Mouse (Mus musculus) hindbrain, embryonic 14.5 days (tissue): Measurements from ENCODE around the gene Epb41l1. TPM values are rescaled to one million over a fixed set of nuclear protein-coding genes. Genes with fewer than 3 reads are reported as not detected.
"Not testable (repeated sequence)": the region's sequence is repeated elsewhere in the genome, so short reads cannot be mapped to it uniquely, and the experiment has no call there.

ENCODE experiments used
- ATAC-seq: fragments of 200-750 bp; cut with Nextera tagmentation; 2 replicates; pipeline ENCODE4 v1.8.0; 2017; ENCODE audit warnings: moderate number of reproducible peaks, mild to moderate bottlenecking, moderate TSS enrichment, moderate library complexity; ENCODE audit not compliant: low FRiP score
- DNase-seq: peaks from one replicate; pipeline ENCODE4 v3.0.0-alpha.2; 2015; ENCODE audit warnings: low spot score
- H3K27ac ChIP-seq: fragments of 300-500 bp; sonication (generic); 2 replicates; pipeline ENCODE4 v1.5.1; 2014; ENCODE audit warnings: mild to moderate bottlenecking, moderate library complexity
- H3K27me3 ChIP-seq: fragments of 300-500 bp; sonication (generic); 2 replicates; pipeline ENCODE4 v1.6.1; 2014; ENCODE audit warnings: mild to moderate bottlenecking, low read length, mixed read lengths; ENCODE audit not compliant: control insufficient read depth, insufficient read depth
- H3K36me3 ChIP-seq: fragments of 300-500 bp; sonication (generic); replicated peaks from 2 replicates; pipeline ENCODE4 v1.6.1; 2014; ENCODE audit not compliant: control insufficient read depth, insufficient read depth
- H3K4me1 ChIP-seq: fragments of 300-500 bp; sonication (generic); replicated peaks from 2 replicates; pipeline ENCODE4 v1.6.1; 2014; ENCODE audit warnings: antibody characterized with exemption, low read length, mixed read lengths; ENCODE audit not compliant: control insufficient read depth, insufficient read depth
- H3K4me2 ChIP-seq: fragments of 300-500 bp; sonication (generic); replicated peaks from 2 replicates; pipeline ENCODE4 v1.6.1; 2014; ENCODE audit warnings: mild to moderate bottlenecking, moderate library complexity
- H3K4me3 ChIP-seq: fragments of 300-500 bp; sonication (generic); replicated peaks from 2 replicates; pipeline ENCODE4 v1.5.1; 2014; ENCODE audit warnings: mild to moderate bottlenecking, low read length
- H3K9ac ChIP-seq: fragments of 300-500 bp; sonication (generic); 2 replicates; pipeline ENCODE4 v1.6.1; 2014
- H3K9me3 ChIP-seq: fragments of 300-500 bp; sonication (generic); 2 replicates; pipeline ENCODE4 v1.6.1; 2016; ENCODE audit warnings: low read length; ENCODE audit not compliant: control insufficient read depth
- WGBS: fragments of 180-500 bp; shearing (Covaris S2); extraction: QIAGEN DNeasy Blood & Tissue Kit; methylation state at CpG from one replicate; pipeline ENCODE4 v1.1.7; 2014; 5-methylcytosine and 5-hydroxymethylcytosine counted together
- polyA plus RNA-seq: library from polyadenylated mRNA; unstranded; fragments of >200 nt; fragmentation: Nextera tagmentation; extraction: Ambion mirVana; gene quantifications from 2 replicates; pipeline ENCODE4 v1.2.1, GENCODE M21; 2014

Epb41l1 gene
- polyA plus RNA-seq, 1 experiment from 2014 or later: 19.5 TPM

GRCm38 (mm10) chr2:156497915-156498314 is 77.2 kb downstream of the Epb41l1 start:
- Histone ChIP-seq H3K27me3 (no peaks in the 10 kb centered on the region), H3K9me3 (no peaks in the 10 kb centered on the region), H3K27ac (no peak overlapping the region), H3K4me2 (no peak overlapping the region), H3K4me3 (no peak overlapping the region), H3K4me1 (peaks cover 9% of the 10 kb centered on the region), H3K9ac (no peak overlapping the region), H3K36me3 (peaks cover 78% of the 10 kb centered on the region)
- peak; percentile 68 for DNase-seq
- no peak for ATAC-seq
- 55% methylated on average over 5 of the region's 5 CpGs for WGBS

DNA sequence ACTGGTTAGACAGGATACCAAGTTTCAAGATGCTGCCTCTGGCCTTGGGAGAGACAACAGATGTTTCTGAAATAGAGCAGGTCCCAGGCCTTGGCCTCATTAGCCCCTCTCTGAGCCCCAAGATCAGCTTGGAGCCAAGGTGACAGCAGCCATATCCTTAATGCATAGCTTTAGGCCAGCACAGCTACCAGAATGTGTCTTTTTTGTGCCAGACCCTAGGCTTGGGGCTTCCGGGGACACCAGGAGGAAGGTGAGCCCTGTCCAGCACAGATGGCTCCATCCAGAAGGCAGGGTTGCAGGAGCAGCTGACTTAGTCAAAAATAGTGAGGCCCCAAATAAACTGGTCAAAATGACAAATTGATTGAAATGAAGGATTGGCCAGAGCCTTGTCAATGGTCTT is 80.3 kb downstream of the Epb41l1 start:
- H3K36me3 ChIP-seq: peaks cover 88% of the 10 kb centered on the region
- no peak for ATAC-seq

GRCm38 (mm10) chr2:156505533-156505932 is 84.8 kb downstream of the Epb41l1 start:
- Histone ChIP-seq H3K27me3 (no peaks in the 10 kb centered on the region), H3K4me3 (no peak overlapping the region), H3K9me3 (no peaks in the 10 kb centered on the region), H3K4me2 (no peak overlapping the region), H3K9ac (no peak overlapping the region), H3K27ac (no peak overlapping the region), H3K36me3 (peaks cover 96% of the 10 kb centered on the region), H3K4me1 (no peaks in the 10 kb centered on the region)
- WGBS: 91% methylated on average over 13 of the region's 13 CpGs
- DNase-seq (no peak), ATAC-seq (no peak)

More for the DNA sequence above, 80.3 kb downstream of the Epb41l1 start:
- no peaks in the 10 kb centered on the region for H3K27me3 ChIP-seq
- no peak overlapping the region for H3K4me3 ChIP-seq
- H3K9ac ChIP-seq: no peak overlapping the region
- H3K27ac ChIP-seq: no peak overlapping the region
- H3K9me3 ChIP-seq: no peaks in the 10 kb centered on the region
- no peaks in the 10 kb centered on the region for H3K4me1 ChIP-seq
- 94% methylated on average over 1 of the region's 1 CpGs for WGBS
- no peak overlapping the region for H3K4me2 ChIP-seq
- DNase-seq: no peak

DNA sequence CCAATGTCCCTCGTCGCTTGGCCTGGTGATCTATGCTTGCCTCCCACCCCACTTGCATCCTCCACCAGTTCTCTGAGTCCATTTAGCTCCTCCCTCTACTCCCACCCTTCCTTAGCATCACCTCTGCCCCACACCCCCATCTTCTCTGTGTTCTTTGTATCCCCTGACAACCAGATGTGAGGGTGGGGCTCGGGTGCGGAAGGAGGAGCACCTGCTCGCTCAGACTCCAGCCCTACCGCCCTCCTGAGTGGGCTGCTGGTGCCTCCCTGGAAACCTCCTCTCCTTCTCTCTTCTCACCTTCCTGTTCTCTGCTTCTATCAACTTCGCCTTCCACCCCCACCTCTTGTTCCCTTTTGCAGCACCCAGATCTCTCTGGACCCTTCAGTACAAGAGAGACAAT is 91.3 kb downstream of the Epb41l1 start:
- H3K9me3 ChIP-seq: no peaks in the 10 kb centered on the region
- H3K36me3 ChIP-seq: peaks cover 78% of the 10 kb centered on the region
- 85% methylated on average over 7 of the region's 7 CpGs for WGBS
- no peak for ATAC-seq
- H3K27me3 ChIP-seq: no peaks in the 10 kb centered on the region
- no peak overlapping the region for H3K4me3 ChIP-seq
- no peak overlapping the region for H3K9ac ChIP-seq
- no peak for DNase-seq
- H3K4me1 ChIP-seq: no peaks in the 10 kb centered on the region
- H3K27ac ChIP-seq: no peak overlapping the region
- no peak overlapping the region for H3K4me2 ChIP-seq

DNA sequence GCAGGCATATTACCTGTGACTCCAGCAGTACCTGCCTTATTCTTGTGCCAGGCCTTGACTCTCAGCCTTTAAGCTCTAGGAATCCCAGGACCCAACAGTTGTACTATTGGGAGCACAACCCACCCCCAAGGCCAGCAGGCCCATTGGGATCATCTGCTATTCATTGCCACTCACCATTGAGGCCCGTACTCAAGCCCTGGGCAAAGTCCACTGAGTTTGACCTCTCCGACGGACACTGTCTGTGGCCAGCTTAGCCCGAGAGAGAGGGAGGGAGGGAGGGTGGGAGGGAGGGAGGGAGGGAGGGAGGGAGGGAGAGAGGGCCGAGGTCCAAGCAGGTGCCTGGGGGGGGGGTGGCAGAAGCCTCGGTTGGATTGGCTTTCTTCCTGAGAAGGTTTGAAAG is 91.9 kb downstream of the Epb41l1 start:
- H3K9ac ChIP-seq: no peak overlapping the region
- H3K9me3 ChIP-seq: no peaks in the 10 kb centered on the region
- WGBS: 78% methylated on average over 5 of the region's 6 CpGs
- DNase-seq (no peak), ATAC-seq (no peak)
- no peak overlapping the region for H3K4me2 ChIP-seq
- no peaks in the 10 kb centered on the region for H3K4me1 ChIP-seq
- peaks cover 73% of the 10 kb centered on the region for H3K36me3 ChIP-seq
- no peaks in the 10 kb centered on the region for H3K27me3 ChIP-seq
- H3K27ac ChIP-seq: no peak overlapping the region
- no peak overlapping the region for H3K4me3 ChIP-seq

DNA sequence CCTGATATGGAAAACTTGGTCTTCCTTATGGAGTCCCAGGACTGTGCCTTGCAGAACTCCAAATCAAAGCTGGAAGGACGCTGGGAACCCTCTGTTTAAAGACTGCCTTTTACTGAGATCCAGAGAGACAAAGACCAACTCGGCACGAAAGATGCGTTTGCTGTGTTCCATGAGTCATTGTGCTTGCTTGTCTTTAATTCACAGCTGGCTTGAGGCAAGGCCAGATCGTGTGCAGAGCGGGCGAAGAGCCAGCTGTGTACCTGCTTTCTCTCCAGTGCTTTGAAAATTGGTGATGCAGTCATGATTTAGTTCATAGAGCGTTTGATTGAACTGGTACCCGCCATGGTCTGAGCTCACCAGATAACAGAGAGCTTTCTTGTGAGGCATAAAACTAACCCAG is 94.4 kb downstream of the Epb41l1 start:
- 82% methylated on average over 9 of the region's 9 CpGs for WGBS
- Histone ChIP-seq H3K36me3 (peaks cover 70% of the 10 kb centered on the region), H3K4me3 (no peak overlapping the region), H3K27me3 (no peaks in the 10 kb centered on the region), H3K4me2 (no peak overlapping the region), H3K9ac (no peak overlapping the region), H3K4me1 (no peaks in the 10 kb centered on the region), H3K9me3 (no peaks in the 10 kb centered on the region), H3K27ac (no peak overlapping the region)
- ATAC-seq (no peak), DNase-seq (no peak)

- WGBS: 27% methylated on average over 7 of the region's 7 CpGs
- no peak overlapping the region for H3K9ac ChIP-seq
- no peaks in the 10 kb centered on the region for H3K9me3 ChIP-seq
- H3K4me1 ChIP-seq: no peaks in the 10 kb centered on the region
- H3K36me3 ChIP-seq: peaks cover 70% of the 10 kb centered on the region
- no peak overlapping the region for H3K4me3 ChIP-seq
- H3K27ac ChIP-seq: no peak overlapping the region
- H3K27me3 ChIP-seq: no peaks in the 10 kb centered on the region
- no peak overlapping the region for H3K4me2 ChIP-seq
- ATAC-seq (peak; percentile 52; the same call in 1 of the 2 replicates), DNase-seq (peak; percentile 86)
These were observed 95.0 kb downstream of the Epb41l1 start for GRCm38 (mm10) chr2:156515565-156516185.

DNA sequence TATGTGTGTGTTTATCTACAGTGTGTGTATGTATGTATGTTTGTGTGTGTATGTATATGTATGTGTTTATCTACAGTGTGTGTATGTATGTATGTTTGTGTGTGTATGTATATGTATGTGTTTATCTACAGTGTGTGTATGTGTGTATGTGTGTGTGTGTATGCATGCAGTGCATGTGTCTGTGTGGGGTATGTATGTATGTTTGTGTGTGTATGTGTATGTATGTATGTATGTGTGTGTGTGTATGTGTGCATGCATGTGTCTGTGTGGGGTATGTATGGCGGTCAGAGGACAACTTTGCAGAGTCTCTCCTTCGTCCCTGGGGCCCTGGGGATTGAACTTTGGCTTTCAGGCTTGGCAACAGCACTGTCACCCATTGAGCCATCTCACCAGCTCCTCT is 96.0 kb downstream of the Epb41l1 start:
- ATAC-seq: peak; percentile 83
- H3K9ac ChIP-seq, H3K9me3 ChIP-seq, H3K4me2 ChIP-seq, H3K27ac ChIP-seq, H3K4me3 ChIP-seq, H3K27me3 ChIP-seq, DNase-seq, H3K4me1 ChIP-seq: not testable (repeated sequence)
- peaks cover 71% of the 10 kb centered on the region for H3K36me3 ChIP-seq
- 79% methylated on average over 2 of the region's 2 CpGs for WGBS

DNA sequence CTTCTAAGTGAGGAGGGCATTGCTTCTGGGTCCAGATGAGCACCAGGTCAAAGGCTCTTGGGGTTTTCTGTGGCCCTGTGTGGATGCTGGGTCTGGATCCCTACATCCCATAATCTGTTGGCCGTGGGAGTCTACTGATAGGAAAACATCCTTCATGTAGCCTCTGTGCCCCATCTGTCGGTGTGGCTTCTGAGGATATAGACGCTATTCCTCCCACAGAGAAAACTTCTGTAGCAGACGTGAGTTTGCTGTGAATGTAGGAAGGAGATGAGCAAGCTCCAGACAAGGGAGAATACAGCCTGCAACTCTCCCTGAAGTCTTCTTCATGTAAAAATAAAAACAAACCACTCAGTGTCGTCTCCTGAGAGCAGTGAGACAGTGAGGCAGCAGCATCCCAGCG is 97.6 kb downstream of the Epb41l1 start:
- Histone ChIP-seq H3K27me3 (no peaks in the 10 kb centered on the region), H3K27ac (no peak overlapping the region), H3K4me1 (no peaks in the 10 kb centered on the region), H3K9me3 (no peaks in the 10 kb centered on the region), H3K4me3 (no peak overlapping the region), H3K36me3 (peaks cover 79% of the 10 kb centered on the region), H3K9ac (no peak overlapping the region), H3K4me2 (no peak overlapping the region)
- ATAC-seq: no peak
- 86% methylated on average over 6 of the region's 6 CpGs for WGBS
- DNase-seq: no peak

- Histone ChIP-seq H3K27me3 (no peaks in the 10 kb centered on the region), H3K4me1 (no peaks in the 10 kb centered on the region), H3K4me2 (no peak overlapping the region), H3K36me3 (peaks cover 79% of the 10 kb centered on the region), H3K9me3 (no peaks in the 10 kb centered on the region), H3K4me3 (no peak overlapping the region), H3K9ac (no peak overlapping the region), H3K27ac (no peak overlapping the region)
- WGBS: 86% methylated on average over 5 of the region's 5 CpGs
- DNase-seq (no peak), ATAC-seq (no peak)
These were observed 98.9 kb downstream of the Epb41l1 start for GRCm38 (mm10) chr2:156519584-156519983.
